Mouse (Mus musculus): ENCODE measurements at regions not wholly inside any gene's neighbourhood (a gene's known extent, or its start where the extent isn't known, plus 50 kb on each side); places are given as distances from the start of the nearest gene placed in this dataset.
"Not testable (repeated sequence)": the region's sequence is repeated elsewhere in the genome, so short reads cannot be mapped to it uniquely, and the experiment has no call there.

GRCm38 (mm10) chr14:104372776-104373175 is 95.0 kb downstream of the Pou4f1 start:
- Histone ChIP-seq H3K36me3 (ENCODE audit: control insufficient read depth, insufficient read depth, low read length) (no peaks in the 10 kb centered on the region), H3K4me3 (ENCODE audit: control insufficient read depth, insufficient read depth, low read length) (no peak overlapping the region), H3K27me3 (ENCODE audit: control insufficient read depth, insufficient read depth, low read length) (no peaks in the 10 kb centered on the region), H3K4me1 (replicated peaks; ENCODE audit: control insufficient read depth, insufficient read depth, low read length) (no peaks in the 10 kb centered on the region), H3K27ac (ENCODE audit: control insufficient read depth, insufficient read depth, low read length) (no peak overlapping the region)
- no peak for DNase-seq
- 87% methylated on average over 7 of the region's 7 CpGs for WGBS
- TF ChIP-seq POLR2A (IDR thresholded peaks at IDR 0.05; ENCODE audit: control insufficient read depth, extremely low read depth, insufficient read depth, low read length, poor library complexity) (no peak), CTCF (IDR thresholded peaks at IDR 0.05; ENCODE audit: borderline replicate concordance, control insufficient read depth, extremely low read depth, insufficient read depth, low read length, poor library complexity) (no peak)

GRCm38 (mm10) chr14:104356636-104357035 is 111.2 kb downstream of the Pou4f1 start:
- Histone ChIP-seq H3K4me1 (replicated peaks; ENCODE audit: control insufficient read depth, insufficient read depth, low read length) (no peaks in the 10 kb centered on the region), H3K36me3 (ENCODE audit: control insufficient read depth, insufficient read depth, low read length) (no peaks in the 10 kb centered on the region), H3K27ac (ENCODE audit: control insufficient read depth, insufficient read depth, low read length) (no peak overlapping the region), H3K27me3 (ENCODE audit: control insufficient read depth, insufficient read depth, low read length) (no peaks in the 10 kb centered on the region), H3K4me3 (ENCODE audit: control insufficient read depth, insufficient read depth, low read length) (no peak overlapping the region)
- DNase-seq = no peak
- 88% methylated on average over 1 of the region's 1 CpGs for WGBS
- TF ChIP-seq POLR2A (IDR thresholded peaks at IDR 0.05; ENCODE audit: control insufficient read depth, extremely low read depth, insufficient read depth, low read length, poor library complexity) (no peak), CTCF (IDR thresholded peaks at IDR 0.05; ENCODE audit: borderline replicate concordance, control insufficient read depth, extremely low read depth, insufficient read depth, low read length, poor library complexity) (no peak)

GRCm38 (mm10) chr14:104336783-104337182 is 131.0 kb downstream of the Pou4f1 start:
- not testable (repeated sequence) for H3K4me1 ChIP-seq (replicated peaks; ENCODE audit: control insufficient read depth, insufficient read depth, low read length); H3K4me3 ChIP-seq (ENCODE audit: control insufficient read depth, insufficient read depth, low read length); H3K27ac ChIP-seq (ENCODE audit: control insufficient read depth, insufficient read depth, low read length); DNase-seq; H3K27me3 ChIP-seq (ENCODE audit: control insufficient read depth, insufficient read depth, low read length); H3K36me3 ChIP-seq (ENCODE audit: control insufficient read depth, insufficient read depth, low read length)
- WGBS = 95% methylated on average over 15 of the region's 15 CpGs

- H3K27me3 ChIP-seq (ENCODE audit: control insufficient read depth, insufficient read depth, low read length) = no peaks in the 10 kb centered on the region
- no peaks in the 10 kb centered on the region for H3K36me3 ChIP-seq (ENCODE audit: control insufficient read depth, insufficient read depth, low read length)
- no peaks in the 10 kb centered on the region for H3K4me1 ChIP-seq (replicated peaks; ENCODE audit: control insufficient read depth, insufficient read depth, low read length)
- 83% methylated on average over 10 of the region's 10 CpGs for whole genome bisulfite sequencing
- no peak overlapping the region for H3K4me3 ChIP-seq (ENCODE audit: control insufficient read depth, insufficient read depth, low read length)
- no peak for TF ChIP-seq POLR2A (IDR thresholded peaks at IDR 0.05; ENCODE audit: control insufficient read depth, extremely low read depth, insufficient read depth, low read length, poor library complexity)
- no peak for TF ChIP-seq CTCF (IDR thresholded peaks at IDR 0.05; ENCODE audit: borderline replicate concordance, control insufficient read depth, extremely low read depth, insufficient read depth, low read length, poor library complexity)
- H3K27ac ChIP-seq (ENCODE audit: control insufficient read depth, insufficient read depth, low read length) = no peak overlapping the region
- no peak for DNase-seq
Observed at GRCm38 (mm10) chr14:104326089-104326488, 141.7 kb downstream of the Pou4f1 start.

- Histone ChIP-seq H3K27ac (ENCODE audit: control insufficient read depth, insufficient read depth, low read length) (no peak overlapping the region), H3K4me1 (replicated peaks; ENCODE audit: control insufficient read depth, insufficient read depth, low read length) (no peaks in the 10 kb centered on the region), H3K36me3 (ENCODE audit: control insufficient read depth, insufficient read depth, low read length) (no peaks in the 10 kb centered on the region), H3K4me3 (ENCODE audit: control insufficient read depth, insufficient read depth, low read length) (no peak overlapping the region), H3K27me3 (ENCODE audit: control insufficient read depth, insufficient read depth, low read length) (no peaks in the 10 kb centered on the region)
- TF ChIP-seq POLR2A (IDR thresholded peaks at IDR 0.05; ENCODE audit: control insufficient read depth, extremely low read depth, insufficient read depth, low read length, poor library complexity) (no peak), CTCF (IDR thresholded peaks at IDR 0.05; ENCODE audit: borderline replicate concordance, control insufficient read depth, extremely low read depth, insufficient read depth, low read length, poor library complexity) (no peak)
- no peak for DNase-seq
- 93% methylated on average over 5 of the region's 5 CpGs for WGBS
Observed at GRCm38 (mm10) chr14:104300141-104300540, 167.7 kb downstream of the Pou4f1 start.

GRCm38 (mm10) chr14:104298312-104298711 is 169.5 kb downstream of the Pou4f1 start:
- Histone ChIP-seq H3K27me3 (ENCODE audit: control insufficient read depth, insufficient read depth, low read length) (no peaks in the 10 kb centered on the region), H3K27ac (ENCODE audit: control insufficient read depth, insufficient read depth, low read length) (no peak overlapping the region), H3K4me1 (replicated peaks; ENCODE audit: control insufficient read depth, insufficient read depth, low read length) (no peaks in the 10 kb centered on the region), H3K36me3 (ENCODE audit: control insufficient read depth, insufficient read depth, low read length) (no peaks in the 10 kb centered on the region), H3K4me3 (ENCODE audit: control insufficient read depth, insufficient read depth, low read length) (no peak overlapping the region)
- TF ChIP-seq CTCF (IDR thresholded peaks at IDR 0.05; ENCODE audit: borderline replicate concordance, control insufficient read depth, extremely low read depth, insufficient read depth, low read length, poor library complexity) (no peak), POLR2A (IDR thresholded peaks at IDR 0.05; ENCODE audit: control insufficient read depth, extremely low read depth, insufficient read depth, low read length, poor library complexity) (no peak)
- no peak for DNase-seq
- 64% methylated on average over 4 of the region's 4 CpGs for WGBS
